Mouse (Mus musculus) midbrain, embryonic 16.5 days (tissue): ENCODE measurements around the gene Ncl. TPM values are rescaled to one million over a fixed set of nuclear protein-coding genes. Genes with fewer than 3 reads are reported as not detected.

Experiments used
- ATAC-seq: fragments of 200-750 bp; cut with Nextera tagmentation; 2 replicates; pipeline ENCODE4 v1.8.0; 2017; ENCODE audit warnings: moderate TSS enrichment
- H3K27ac ChIP-seq: fragments of 300-500 bp; sonication (generic); 2 replicates; pipeline ENCODE4 v1.5.1; 2014; ENCODE audit warnings: mild to moderate bottlenecking, low read length, mixed read lengths
- H3K27me3 ChIP-seq: fragments of 300-500 bp; sonication (generic); 2 replicates; pipeline ENCODE4 v1.6.1; 2014; ENCODE audit warnings: low read depth, low read length, mixed read lengths; ENCODE audit not compliant: control insufficient read depth, insufficient read depth
- H3K36me3 ChIP-seq: fragments of 300-500 bp; sonication (generic); 2 replicates; pipeline ENCODE4 v1.6.1; 2014; ENCODE audit warnings: mild to moderate bottlenecking, low read length, moderate library complexity, mixed read lengths; ENCODE audit not compliant: control insufficient read depth, insufficient read depth
- H3K4me1 ChIP-seq: fragments of 300-500 bp; sonication (generic); 2 replicates; pipeline ENCODE4 v1.6.1; 2014; ENCODE audit warnings: mild to moderate bottlenecking, low read length, mixed read lengths; ENCODE audit not compliant: control insufficient read depth, insufficient read depth
- H3K4me2 ChIP-seq: fragments of 300-500 bp; sonication (generic); 2 replicates; pipeline ENCODE4 v1.6.1; 2014; ENCODE audit warnings: mild to moderate bottlenecking, low read length, mixed read lengths
- H3K4me3 ChIP-seq: fragments of 300-500 bp; sonication (generic); 2 replicates; pipeline ENCODE4 v1.5.1; 2014; ENCODE audit warnings: low read depth, mild to moderate bottlenecking, low read length, moderate library complexity, mixed read lengths
- H3K9ac ChIP-seq: fragments of 300-500 bp; sonication (generic); 2 replicates; pipeline ENCODE4 v1.6.1; 2014; ENCODE audit warnings: low read depth, low read length, mixed read lengths
- H3K9me3 ChIP-seq: fragments of 300-500 bp; sonication (generic); replicated peaks from 2 replicates; pipeline ENCODE4 v1.6.1; 2014; ENCODE audit warnings: mild to moderate bottlenecking, low read length, mixed read lengths; ENCODE audit not compliant: control insufficient read depth, poor library complexity, severe bottlenecking
- WGBS: fragments of 180-500 bp; shearing (Covaris S2); extraction: QIAGEN DNeasy Blood & Tissue Kit; methylation state at CpG from one replicate; pipeline ENCODE4 v1.1.7; 2014; 5-methylcytosine and 5-hydroxymethylcytosine counted together
- polyA plus RNA-seq: library from polyadenylated mRNA; unstranded; fragments of >200 nt; fragmentation: Nextera tagmentation; extraction: Ambion mirVana; gene quantifications from 2 replicates; pipeline ENCODE4 v1.2.1, GENCODE M21; 2015

Gene Ncl
- polyA plus RNA-seq, 1 experiment from 2014 or later, result 195 TPM

DNA sequence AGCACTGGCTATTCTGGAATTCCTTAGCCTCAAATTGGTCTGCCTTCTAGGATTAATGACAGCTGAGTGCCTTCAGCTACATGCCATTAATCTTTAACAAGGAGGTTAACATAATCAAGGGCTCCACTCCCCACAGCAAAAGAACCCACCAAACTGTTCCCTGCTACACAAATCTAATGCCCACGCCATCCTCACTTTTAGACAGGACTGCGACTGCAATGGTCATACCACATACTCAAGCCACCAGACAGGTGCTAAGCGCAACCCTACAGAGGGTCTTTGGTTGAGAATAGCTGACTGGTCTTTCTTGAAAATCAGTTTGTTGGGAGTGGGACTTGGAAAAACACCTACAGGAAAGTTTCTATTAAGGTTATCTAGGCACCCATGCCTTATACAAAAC is 10.0 kb downstream of the Ncl start:
- Histone ChIP-seq H3K27me3 (no peaks in the 10 kb centered on the region), H3K4me3 (no peak overlapping the region), H3K4me1 (no peaks in the 10 kb centered on the region), H3K27ac (no peak overlapping the region), H3K9ac (no peak overlapping the region), H3K36me3 (peaks cover 38% of the 10 kb centered on the region), H3K4me2 (no peak overlapping the region), H3K9me3 (no peaks in the 10 kb centered on the region)
- 94% methylated on average over 3 of the region's 3 CpGs for WGBS
- ATAC-seq, result no peak

DNA sequence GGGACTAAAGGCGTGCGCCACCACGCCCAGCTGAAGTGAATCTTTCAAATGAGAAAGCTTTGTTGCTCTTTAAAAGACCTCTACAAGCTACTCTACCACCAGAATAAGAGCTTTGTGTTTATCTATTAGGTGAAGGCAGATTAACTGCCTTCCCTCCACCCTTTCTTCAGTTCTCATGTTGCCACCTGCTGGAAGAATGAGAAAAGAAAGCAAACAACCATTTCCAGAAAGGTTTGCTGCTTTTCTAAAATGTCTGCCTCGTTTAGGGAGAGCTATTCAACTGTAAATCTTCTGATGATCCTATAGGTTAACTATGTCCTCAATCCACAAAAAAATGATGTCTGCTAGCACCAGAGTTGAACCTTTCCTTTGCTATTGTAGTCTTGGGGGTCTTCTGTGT is 10.4 kb downstream of the Ncl start:
- no peak overlapping the region for H3K4me3 ChIP-seq
- ATAC-seq, result no peak
- no peak overlapping the region for H3K9ac ChIP-seq
- H3K27me3 ChIP-seq, result no peaks in the 10 kb centered on the region
- H3K27ac ChIP-seq, result no peak overlapping the region
- H3K36me3 ChIP-seq, result peaks cover 34% of the 10 kb centered on the region
- no peaks in the 10 kb centered on the region for H3K4me1 ChIP-seq
- H3K4me2 ChIP-seq, result no peak overlapping the region
- WGBS, result 73% methylated on average over 4 of the region's 4 CpGs
- no peaks in the 10 kb centered on the region for H3K9me3 ChIP-seq

- Histone ChIP-seq H3K9ac (no peak overlapping the region), H3K4me1 (no peaks in the 10 kb centered on the region), H3K4me2 (no peak overlapping the region), H3K27ac (no peak overlapping the region), H3K27me3 (no peaks in the 10 kb centered on the region), H3K4me3 (no peak overlapping the region), H3K36me3 (peaks cover 28% of the 10 kb centered on the region), H3K9me3 (no peaks in the 10 kb centered on the region)
- ATAC-seq, result no peak
- 50% methylated on average over 1 of the region's 1 CpGs for WGBS
Measured at GRCm38 (mm10) chr1:86348083-86348482, 11.1 kb downstream of the Ncl start.

DNA sequence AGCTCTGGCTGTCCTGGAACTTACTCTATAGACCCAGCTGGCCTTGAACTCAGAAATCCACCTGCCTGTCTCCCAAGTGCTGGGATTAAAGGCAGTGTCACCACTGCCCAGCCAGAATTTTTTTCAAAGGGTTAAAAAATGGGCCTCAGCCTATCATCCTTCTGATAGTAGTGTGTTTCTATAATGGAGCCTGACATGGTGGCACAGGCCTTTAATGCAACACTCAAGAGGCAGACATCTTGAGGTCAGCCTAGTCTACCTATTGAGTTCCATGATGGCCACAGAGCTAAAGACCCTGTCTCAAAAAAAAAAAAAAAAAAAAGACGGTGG is 11.5 kb downstream of the Ncl start:
- 44% methylated on average over 1 of the region's 1 CpGs for WGBS
- no peak overlapping the region for H3K27ac ChIP-seq
- no peaks in the 10 kb centered on the region for H3K9me3 ChIP-seq
- no peaks in the 10 kb centered on the region for H3K4me1 ChIP-seq
- no peak for ATAC-seq
- no peak overlapping the region for H3K4me2 ChIP-seq
- H3K4me3 ChIP-seq, result no peak overlapping the region
- no peak overlapping the region for H3K9ac ChIP-seq
- peaks cover 27% of the 10 kb centered on the region for H3K36me3 ChIP-seq
- no peaks in the 10 kb centered on the region for H3K27me3 ChIP-seq

GRCm38 (mm10) chr1:86346851-86347715 is 12.1 kb downstream of the Ncl start:
- Histone ChIP-seq H3K4me1 (no peaks in the 10 kb centered on the region), H3K36me3 (peaks cover 27% of the 10 kb centered on the region), H3K4me2 (no peak overlapping the region), H3K9me3 (no peaks in the 10 kb centered on the region), H3K9ac (no peak overlapping the region), H3K27me3 (no peaks in the 10 kb centered on the region), H3K4me3 (no peak overlapping the region), H3K27ac (no peak overlapping the region)
- 89% methylated on average over 3 of the region's 3 CpGs for WGBS
- ATAC-seq, result no peak

DNA sequence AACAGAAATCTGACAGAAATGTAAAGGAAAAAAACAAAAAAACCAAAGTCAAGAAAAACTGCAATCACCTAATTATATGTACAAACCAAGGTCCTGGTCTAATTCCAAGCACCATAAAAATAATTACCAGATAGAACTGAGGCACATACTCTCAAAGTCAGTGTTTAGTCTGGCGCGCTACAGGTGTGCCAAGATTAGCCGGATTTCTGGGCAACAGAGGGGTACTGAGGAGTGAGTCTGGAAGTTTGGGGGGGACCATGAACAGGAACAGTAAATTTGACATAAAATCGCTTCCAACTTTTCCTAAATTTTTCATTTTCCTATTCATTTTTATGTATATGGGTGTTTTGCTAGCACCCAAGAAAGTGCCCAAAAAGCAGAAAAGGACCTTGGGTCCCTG is 13.2 kb downstream of the Ncl start:
- 95% methylated on average over 4 of the region's 4 CpGs for WGBS
- ATAC-seq, result no peak

GRCm38 (mm10) chr1:86345069-86345468 is 14.1 kb downstream of the Ncl start:
- 96% methylated on average over 4 of the region's 4 CpGs for WGBS
- Histone ChIP-seq H3K4me1 (no peaks in the 10 kb centered on the region), H3K9me3 (no peaks in the 10 kb centered on the region), H3K9ac (no peak overlapping the region), H3K27ac (no peak overlapping the region), H3K4me2 (no peak overlapping the region), H3K27me3 (no peaks in the 10 kb centered on the region), H3K4me3 (no peak overlapping the region), H3K36me3 (peaks cover 11% of the 10 kb centered on the region)
- ATAC-seq, result no peak

More for the DNA sequence above, 13.2 kb downstream of the Ncl start:
- no peaks in the 10 kb centered on the region for H3K4me1 ChIP-seq
- no peak overlapping the region for H3K4me2 ChIP-seq
- H3K4me3 ChIP-seq, result no peak overlapping the region
- H3K27ac ChIP-seq, result no peak overlapping the region
- no peak overlapping the region for H3K9ac ChIP-seq
- peaks cover 17% of the 10 kb centered on the region for H3K36me3 ChIP-seq
- no peaks in the 10 kb centered on the region for H3K9me3 ChIP-seq
- no peaks in the 10 kb centered on the region for H3K27me3 ChIP-seq

DNA sequence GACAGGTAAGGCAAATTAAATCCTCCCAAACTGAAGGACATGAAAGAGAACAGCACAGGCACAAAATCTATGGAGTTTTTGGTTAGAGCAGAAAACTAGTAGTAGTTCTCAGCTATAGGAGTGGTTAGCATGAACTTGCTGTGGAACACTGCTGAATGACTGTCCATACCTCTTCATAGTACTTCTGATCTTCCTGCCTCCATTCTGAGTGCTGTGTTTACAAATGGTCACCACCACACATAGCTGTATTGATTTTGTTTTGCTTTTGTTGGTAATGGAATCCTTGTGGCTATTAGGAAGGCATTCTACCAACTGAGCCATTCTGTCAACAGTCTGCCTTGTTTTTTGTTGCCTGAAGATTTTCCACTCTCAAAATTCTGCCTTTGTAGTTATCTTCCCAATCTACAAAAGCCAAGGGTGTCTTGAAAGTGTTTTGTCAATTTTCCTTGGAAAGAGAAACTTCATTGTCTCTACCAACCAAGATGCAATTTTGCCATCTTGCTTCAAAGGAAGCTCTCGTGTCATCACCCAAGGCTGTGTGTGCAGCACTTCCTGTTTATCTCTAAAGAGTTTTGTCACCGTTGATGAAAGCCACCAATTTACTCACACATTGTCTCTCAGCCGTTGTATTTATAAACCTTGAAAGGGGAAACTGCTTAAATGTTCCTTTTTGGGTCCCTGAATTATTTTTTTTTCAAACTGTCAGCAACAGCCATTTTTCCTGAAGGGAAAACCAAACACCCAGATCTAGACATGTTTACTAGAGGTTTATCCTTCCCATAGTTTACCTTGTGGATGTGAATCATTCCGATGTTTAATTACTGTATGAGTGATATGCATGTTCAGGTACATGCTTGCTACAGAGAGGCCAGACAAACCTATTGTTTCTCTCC is 15.0 kb downstream of the Ncl start:
- H3K4me2 ChIP-seq, result no peak overlapping the region
- ATAC-seq, result no peak
- 82% methylated on average over 4 of the region's 4 CpGs for WGBS

GRCm38 (mm10) chr1:86343087-86343645 is 16.0 kb downstream of the Ncl start:
- Histone ChIP-seq H3K4me3 (no peak overlapping the region), H3K9me3 (no peaks in the 10 kb centered on the region), H3K4me1 (no peaks in the 10 kb centered on the region), H3K4me2 (no peak overlapping the region), H3K36me3 (no peaks in the 10 kb centered on the region), H3K27ac (no peak overlapping the region), H3K9ac (no peak overlapping the region), H3K27me3 (no peaks in the 10 kb centered on the region)
- ATAC-seq, result no peak
- 92% methylated on average over 1 of the region's 1 CpGs for WGBS

More for the DNA sequence above, 15.0 kb downstream of the Ncl start:
- Histone ChIP-seq H3K27ac (no peak overlapping the region), H3K4me1 (no peaks in the 10 kb centered on the region), H3K27me3 (no peaks in the 10 kb centered on the region), H3K9ac (no peak overlapping the region), H3K9me3 (no peaks in the 10 kb centered on the region), H3K36me3 (peaks cover 3% of the 10 kb centered on the region), H3K4me3 (no peak overlapping the region)
